Mouse (Mus musculus) liver, adult 2 months (tissue): ENCODE data around the gene Slc44a4. TPM values are rescaled to one million over a fixed set of nuclear protein-coding genes. Genes with fewer than 3 reads are reported as not detected.

Experiments used
- DNase-seq: peaks from one replicate; pipeline ENCODE4 v3.0.0-alpha.2; 2011; ENCODE audit warnings: low read depth, low spot score; ENCODE audit errors: extremely low read depth
- H3K27ac ChIP-seq: fragments of 200-500 bp; replicated peaks from 2 replicates; pipeline ENCODE4 v1.5.1; 2012; ENCODE audit warnings: low read depth, mild to moderate bottlenecking, control low read depth, inconsistent platforms, low read length; ENCODE audit not compliant: insufficient read depth
- H3K27me3 ChIP-seq: fragments of 200-500 bp; 2 replicates; pipeline ENCODE4 v1.6.1; 2012; ENCODE audit warnings: mild to moderate bottlenecking, moderate library complexity, low read length, inconsistent platforms; ENCODE audit not compliant: control insufficient read depth, insufficient read depth
- H3K36me3 ChIP-seq: fragments of 200-500 bp; 2 replicates; pipeline ENCODE4 v1.6.1; 2012; ENCODE audit warnings: low read length, inconsistent platforms; ENCODE audit not compliant: control insufficient read depth, insufficient read depth
- H3K4me1 ChIP-seq: fragments of 200-500 bp; 2 replicates; pipeline ENCODE4 v1.6.1; 2011; ENCODE audit warnings: low read length; ENCODE audit not compliant: control insufficient read depth, insufficient read depth
- H3K4me3 ChIP-seq: fragments of 200-500 bp; 2 replicates; pipeline ENCODE4 v1.5.1; 2011; ENCODE audit warnings: low read depth, mild to moderate bottlenecking, control low read depth, low read length, moderate library complexity; ENCODE audit not compliant: insufficient read depth
- H3K79me2 ChIP-seq: fragments of 200-500 bp; 2 replicates; pipeline ENCODE4 v1.6.1; 2012; ENCODE audit warnings: inconsistent platforms, mild to moderate bottlenecking, low read length, moderate library complexity; ENCODE audit not compliant: control insufficient read depth, insufficient read depth
- H3K9ac ChIP-seq: fragments of 200-500 bp; 2 replicates; pipeline ENCODE4 v1.6.1; 2012; ENCODE audit warnings: low read depth, mild to moderate bottlenecking, control low read depth, inconsistent platforms, low read length
- CTCF ChIP-seq: fragments of 200-500 bp; IDR thresholded peaks from 2 replicates; pipeline ENCODE4 v1.5.1; 2011; ENCODE audit warnings: low read depth, low read length, control low read depth
- POLR2A ChIP-seq: fragments of 200-500 bp; IDR thresholded peaks from 2 replicates; pipeline ENCODE4 v1.6.1; 2011; ENCODE audit warnings: low read length, control low read depth; ENCODE audit not compliant: insufficient read depth; ENCODE audit errors: extremely low read depth
- WGBS: fragments of 180-500 bp; shearing (Covaris S2); methylation state at CpG from one replicate; pipeline ENCODE4 v1.1.7; 2018; 5-methylcytosine and 5-hydroxymethylcytosine counted together
- polyA plus RNA-seq: library from polyadenylated mRNA; depleted of rRNA; stranded (reverse); fragments of >200 nt; gene quantifications from 2 replicates; pipeline ENCODE4 v1.2.3, GENCODE M21; 2012
- total RNA-seq: library from RNA; depleted of rRNA; stranded (reverse); fragments of >200 nt; gene quantifications from 2 replicates; pipeline ENCODE4 v1.2.3, GENCODE M21; 2014

The Slc44a4 gene
- total and polyA plus RNA-seq, 2 experiments = 0.18 to 0.35 TPM

GRCm38 (mm10) chr17:34895724-34896123, 18.5 kb upstream of the Slc44a4 start:
- Histone ChIP-seq H3K4me3 (no peak overlapping the region), H3K36me3 (no peaks in the 10 kb centered on the region), H3K9ac (no peak overlapping the region), H3K4me1 (peaks cover 8% of the 10 kb centered on the region), H3K27ac (no peak overlapping the region), H3K79me2 (peaks cover 10% of the 10 kb centered on the region; the same call in 1 of the 2 replicates), H3K27me3 (no peaks in the 10 kb centered on the region)
- 97% methylated on average over 15 of the region's 15 CpGs for WGBS
- TF ChIP-seq CTCF = no peak
- TF ChIP-seq POLR2A = no peak
- DNase-seq = no peak

GRCm38 (mm10) chr17:34896366-34896765, 17.9 kb upstream of the Slc44a4 start:
- DNase-seq = peak; percentile 28
- Histone ChIP-seq H3K4me1 (peaks cover 8% of the 10 kb centered on the region), H3K27me3 (no peaks in the 10 kb centered on the region), H3K27ac (no peak overlapping the region), H3K79me2 (peaks cover 10% of the 10 kb centered on the region; the same call in 1 of the 2 replicates), H3K4me3 (no peak overlapping the region), H3K36me3 (no peaks in the 10 kb centered on the region), H3K9ac (no peak overlapping the region)
- TF ChIP-seq POLR2A = no peak
- TF ChIP-seq CTCF = no peak
- 77% methylated on average over 17 of the region's 17 CpGs for WGBS

- Histone ChIP-seq H3K36me3 (no peaks in the 10 kb centered on the region), H3K4me1 (peaks cover 8% of the 10 kb centered on the region), H3K27me3 (no peaks in the 10 kb centered on the region), H3K79me2 (peaks cover 10% of the 10 kb centered on the region; the same call in 1 of the 2 replicates), H3K9ac (peak overlapping the region; percentile 81), H3K27ac (peak overlapping the region; percentile 96), H3K4me3 (peak overlapping the region; percentile 75)
- TF ChIP-seq POLR2A = no peak
- no peak for TF ChIP-seq CTCF
- peak; percentile 56 for DNase-seq
- 13% methylated on average over 10 of the region's 10 CpGs for WGBS
Observed at GRCm38 (mm10) chr17:34897373-34898159, 16.7 kb upstream of the Slc44a4 start.

- no peaks in the 10 kb centered on the region for H3K27me3 ChIP-seq
- peak within 1 kb of the TSS; percentile 96 for H3K27ac ChIP-seq
- under 1% methylated on average over 43 of the region's 44 CpGs for WGBS
- peaks cover 8% of the 10 kb centered on the region for H3K4me1 ChIP-seq
- peak; percentile 67; the same call in 1 of the 2 replicates for TF ChIP-seq POLR2A
- no peak for TF ChIP-seq CTCF
- peak within 1 kb of the TSS; percentile 75 for H3K4me3 ChIP-seq
- peak within 1 kb of the TSS; percentile 81 for H3K9ac ChIP-seq
- DNase-seq = peak; percentile 77
- no peaks in the 10 kb centered on the region for H3K36me3 ChIP-seq
- peaks cover 10% of the 10 kb centered on the region; the same call in 1 of the 2 replicates for H3K79me2 ChIP-seq
Observed at GRCm38 (mm10) chr17:34898160-34898586, 16.1 kb upstream of the Slc44a4 start, which contains the start of the genes C2 and Ehmt2. C2 (minus strand) TSS chr17:34898265. Ehmt2 (plus strand) TSS chr17:34898469.

- H3K27me3 ChIP-seq = no peaks in the 10 kb centered on the region
- WGBS = under 1% methylated on average over 26 of the region's 47 CpGs
- TF ChIP-seq POLR2A (no peak), CTCF (no peak)
- H3K27ac ChIP-seq = peak overlapping the region; percentile 81; the same call in 1 of the 2 replicates
- peak overlapping the region; percentile 81 for H3K9ac ChIP-seq
- peaks cover 10% of the 10 kb centered on the region; the same call in 1 of the 2 replicates for H3K79me2 ChIP-seq
- peak overlapping the region; percentile 75 for H3K4me3 ChIP-seq
- H3K4me1 ChIP-seq = peaks cover 6% of the 10 kb centered on the region
- no peaks in the 10 kb centered on the region for H3K36me3 ChIP-seq
- no peak for DNase-seq
Observed at GRCm38 (mm10) chr17:34898706-34899052, 15.6 kb upstream of the Slc44a4 start.
